Mouse (Mus musculus): ENCODE measurements around the gene Gm13277.
"Not testable (repeated sequence)": the region's sequence is repeated elsewhere in the genome, so short reads cannot be mapped to it uniquely, and the experiment has no call there.

Gene Gm13277

GRCm38 (mm10) chr4:88785409-88785808 lies 3.0 kb upstream of the Gm13277 start, which contains the start of gene Gm13276:
Gene Gm13276, plus strand, starts transcription at chr4:88785709.
- not testable (repeated sequence) for DNase-seq (ENCODE audit: low read depth, low spot score)

GRCm38 (mm10) chr4:88791250-88791649 lies 2.8 kb downstream of the Gm13277 start, which contains the start of gene Gm13278:
Gene Gm13278, plus strand, starts transcription at chr4:88791550.
- not testable (repeated sequence) for DNase-seq (ENCODE audit: low read depth, low spot score)

GRCm38 (mm10) chr4:88793936-88794675 lies 5.7 kb downstream of the Gm13277 start, which contains the start of gene Gm13275:
Gene Gm13275, plus strand, starts transcription at chr4:88794487.
- DNase-seq (ENCODE audit: low read depth, low spot score), result not testable (repeated sequence)

- not testable (repeated sequence) for DNase-seq (ENCODE audit: low read depth, low spot score)
Measured at GRCm38 (mm10) chr4:88797097-88797496, 8.7 kb downstream of the Gm13277 start, which contains the start of gene Gm13279. Gene Gm13279, plus strand, starts transcription at chr4:88797397.

GRCm38 (mm10) chr4:88799365-88799764 lies 10.9 kb downstream of the Gm13277 start, which contains the start of gene Gm13285:
Gene Gm13285, plus strand, starts transcription at chr4:88799665.
- DNase-seq (ENCODE audit: low read depth, low spot score), result not testable (repeated sequence)

GRCm38 (mm10) chr4:88802954-88803353 lies 14.5 kb downstream of the Gm13277 start, which contains the start of gene Gm13287:
Gene Gm13287, plus strand, starts transcription at chr4:88803254.
- DNase-seq (ENCODE audit: low read depth, low spot score), result not testable (repeated sequence)

- not testable (repeated sequence) for DNase-seq (ENCODE audit: low read depth, low spot score)
Measured at GRCm38 (mm10) chr4:88805231-88805630, 16.8 kb downstream of the Gm13277 start, which contains the start of gene Gm13288. Gene Gm13288, plus strand, starts transcription at chr4:88805531.

GRCm38 (mm10) chr4:88805761-88806160 lies 17.3 kb downstream of the Gm13277 start:
- DNase-seq (ENCODE audit: low read depth, low spot score), result not testable (repeated sequence)

GRCm38 (mm10) chr4:88815928-88816327 lies 27.5 kb downstream of the Gm13277 start, which contains the start of gene Ifna7:
Gene Ifna7, plus strand, starts transcription at chr4:88816228.
- DNase-seq (ENCODE audit: low read depth, low spot score), result no peak

- DNase-seq (ENCODE audit: low read depth, low spot score), result no peak
Measured at GRCm38 (mm10) chr4:88819659-88820058, 31.2 kb downstream of the Gm13277 start, which contains the start of gene Ifna11. Gene Ifna11, plus strand, starts transcription at chr4:88819959.

GRCm38 (mm10) chr4:88822995-88823394 lies 34.6 kb downstream of the Gm13277 start:
- DNase-seq (ENCODE audit: low read depth, low spot score), result peak; percentile 36

- not testable (repeated sequence) for DNase-seq (ENCODE audit: low read depth, low spot score)
Measured at GRCm38 (mm10) chr4:88827116-88827515, 38.7 kb downstream of the Gm13277 start, which contains the start of gene Ifna6. Gene Ifna6, plus strand, starts transcription at chr4:88827416.

- peak; percentile 69 for DNase-seq (ENCODE audit: low read depth, low spot score)
Measured at GRCm38 (mm10) chr4:88830523-88830922, 42.1 kb downstream of the Gm13277 start.

- not testable (repeated sequence) for DNase-seq (ENCODE audit: low read depth, low spot score)
Measured at GRCm38 (mm10) chr4:88835225-88835624, 46.8 kb downstream of the Gm13277 start, which contains the start of gene Ifna5. Gene Ifna5, plus strand, starts transcription at chr4:88835525.
